Mouse (Mus musculus) hindbrain, embryonic 14.5 days (tissue): ENCODE measurements at regions not wholly inside any gene's neighbourhood (a gene's known extent, or its start where the extent isn't known, plus 50 kb on each side); places are given as distances from the start of the nearest gene placed in this dataset.

Experiments
- ATAC-seq: fragments of 200-750 bp; cut with Nextera tagmentation; 2 replicates; pipeline ENCODE4 v1.8.0; 2017; ENCODE audit warnings: moderate number of reproducible peaks, mild to moderate bottlenecking, moderate TSS enrichment, moderate library complexity; ENCODE audit not compliant: low FRiP score
- DNase-seq: peaks from one replicate; pipeline ENCODE4 v3.0.0-alpha.2; 2015; ENCODE audit warnings: low spot score
- H3K27ac ChIP-seq: fragments of 300-500 bp; sonication (generic); 2 replicates; pipeline ENCODE4 v1.5.1; 2014; ENCODE audit warnings: mild to moderate bottlenecking, moderate library complexity
- H3K27me3 ChIP-seq: fragments of 300-500 bp; sonication (generic); 2 replicates; pipeline ENCODE4 v1.6.1; 2014; ENCODE audit warnings: mild to moderate bottlenecking, low read length, mixed read lengths; ENCODE audit not compliant: control insufficient read depth, insufficient read depth
- H3K36me3 ChIP-seq: fragments of 300-500 bp; sonication (generic); replicated peaks from 2 replicates; pipeline ENCODE4 v1.6.1; 2014; ENCODE audit not compliant: control insufficient read depth, insufficient read depth
- H3K4me1 ChIP-seq: fragments of 300-500 bp; sonication (generic); replicated peaks from 2 replicates; pipeline ENCODE4 v1.6.1; 2014; ENCODE audit warnings: antibody characterized with exemption, low read length, mixed read lengths; ENCODE audit not compliant: control insufficient read depth, insufficient read depth
- H3K4me2 ChIP-seq: fragments of 300-500 bp; sonication (generic); replicated peaks from 2 replicates; pipeline ENCODE4 v1.6.1; 2014; ENCODE audit warnings: mild to moderate bottlenecking, moderate library complexity
- H3K4me3 ChIP-seq: fragments of 300-500 bp; sonication (generic); replicated peaks from 2 replicates; pipeline ENCODE4 v1.5.1; 2014; ENCODE audit warnings: mild to moderate bottlenecking, low read length
- H3K9ac ChIP-seq: fragments of 300-500 bp; sonication (generic); 2 replicates; pipeline ENCODE4 v1.6.1; 2014
- H3K9me3 ChIP-seq: fragments of 300-500 bp; sonication (generic); 2 replicates; pipeline ENCODE4 v1.6.1; 2016; ENCODE audit warnings: low read length; ENCODE audit not compliant: control insufficient read depth
- WGBS: fragments of 180-500 bp; shearing (Covaris S2); extraction: QIAGEN DNeasy Blood & Tissue Kit; methylation state at CpG from one replicate; pipeline ENCODE4 v1.1.7; 2014; 5-methylcytosine and 5-hydroxymethylcytosine counted together

DNA sequence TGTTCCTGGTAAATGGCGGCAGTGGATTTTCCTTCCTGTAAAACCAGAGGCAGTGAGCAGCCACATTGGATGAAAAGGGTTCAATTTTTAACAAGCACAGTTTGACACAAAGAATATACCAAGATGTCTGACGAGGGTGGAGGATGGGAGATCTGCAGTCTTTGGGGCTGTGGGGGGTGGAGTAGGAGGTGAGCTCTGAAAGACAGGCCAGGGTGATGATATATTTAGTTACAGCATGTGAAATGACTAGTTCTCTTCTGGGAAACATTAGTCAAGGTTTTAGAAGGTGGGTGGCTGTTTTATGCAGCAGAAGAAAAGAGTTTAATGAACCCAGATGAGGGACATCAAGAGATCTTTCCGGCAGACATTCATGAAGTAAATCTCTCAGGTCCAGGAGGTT is 170.0 kb upstream of the Rxfp2 start:
- no peak overlapping the region for H3K9ac ChIP-seq
- H3K27me3 ChIP-seq, result no peaks in the 10 kb centered on the region
- H3K9me3 ChIP-seq, result no peaks in the 10 kb centered on the region
- DNase-seq, result no peak
- H3K4me1 ChIP-seq, result peaks cover 4% of the 10 kb centered on the region; the same call in 1 of the 2 replicates
- WGBS, result 90% methylated on average over 3 of the region's 3 CpGs
- no peak overlapping the region for H3K4me2 ChIP-seq
- H3K27ac ChIP-seq, result no peak overlapping the region
- no peaks in the 10 kb centered on the region for H3K36me3 ChIP-seq
- no peak for ATAC-seq
- no peak overlapping the region for H3K4me3 ChIP-seq

DNA sequence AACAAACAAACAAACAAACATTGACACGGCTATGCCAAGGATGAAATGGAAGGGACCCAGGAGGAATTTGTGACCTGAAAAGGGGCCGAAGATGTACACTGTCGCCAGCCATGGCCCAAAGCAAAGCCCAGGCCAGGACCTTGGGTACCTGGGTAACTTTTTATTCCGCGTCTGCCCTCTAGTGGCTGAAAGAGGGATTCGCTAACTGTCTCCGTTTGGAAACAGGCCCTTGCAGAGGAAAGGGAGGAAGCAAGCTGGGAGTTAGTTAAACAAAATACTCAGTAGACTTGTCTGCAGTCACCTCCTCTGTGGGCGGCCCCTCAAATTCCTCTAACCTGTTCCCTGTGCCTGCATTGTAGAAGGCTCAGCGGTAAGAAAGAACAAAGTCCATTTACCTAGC is 167.5 kb upstream of the Rxfp2 start:
- H3K27ac ChIP-seq, result no peak overlapping the region
- no peak overlapping the region for H3K4me2 ChIP-seq
- H3K4me3 ChIP-seq, result no peak overlapping the region
- ATAC-seq, result no peak; the same call in 1 of the 2 replicates
- no peaks in the 10 kb centered on the region for H3K27me3 ChIP-seq
- H3K9ac ChIP-seq, result no peak overlapping the region
- peak; percentile 86 for DNase-seq
- H3K36me3 ChIP-seq, result no peaks in the 10 kb centered on the region
- WGBS, result 14% methylated on average over 9 of the region's 9 CpGs
- no peaks in the 10 kb centered on the region for H3K9me3 ChIP-seq
- no peaks in the 10 kb centered on the region for H3K4me1 ChIP-seq

DNA sequence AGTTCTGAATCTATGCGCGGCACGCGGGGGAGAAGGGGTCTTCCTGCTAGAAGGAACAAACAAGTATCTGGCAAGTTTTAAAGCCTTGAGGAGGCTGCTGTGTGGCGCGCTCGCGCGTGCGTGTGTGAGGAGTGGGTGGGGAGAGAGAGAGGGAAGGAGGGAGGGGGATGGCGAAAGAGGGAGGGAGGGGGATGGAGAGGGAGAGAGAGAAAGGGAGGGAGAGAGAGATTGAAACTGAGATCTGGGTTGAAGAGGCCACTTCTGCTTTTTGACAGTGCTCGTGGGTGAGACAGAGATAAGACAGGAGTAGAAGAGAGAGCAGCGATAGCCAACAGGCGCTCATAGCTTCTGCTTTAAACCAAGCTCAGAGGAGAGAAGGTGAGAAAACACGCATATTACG is 166.0 kb upstream of the Rxfp2 start:
- no peaks in the 10 kb centered on the region for H3K27me3 ChIP-seq
- 46% methylated on average over 16 of the region's 16 CpGs for WGBS
- H3K9me3 ChIP-seq, result no peaks in the 10 kb centered on the region
- H3K4me3 ChIP-seq, result no peak overlapping the region
- ATAC-seq (no peak), DNase-seq (no peak)
- no peaks in the 10 kb centered on the region for H3K36me3 ChIP-seq
- no peak overlapping the region for H3K9ac ChIP-seq
- H3K4me1 ChIP-seq, result no peaks in the 10 kb centered on the region
- H3K4me2 ChIP-seq, result no peak overlapping the region
- no peak overlapping the region for H3K27ac ChIP-seq

DNA sequence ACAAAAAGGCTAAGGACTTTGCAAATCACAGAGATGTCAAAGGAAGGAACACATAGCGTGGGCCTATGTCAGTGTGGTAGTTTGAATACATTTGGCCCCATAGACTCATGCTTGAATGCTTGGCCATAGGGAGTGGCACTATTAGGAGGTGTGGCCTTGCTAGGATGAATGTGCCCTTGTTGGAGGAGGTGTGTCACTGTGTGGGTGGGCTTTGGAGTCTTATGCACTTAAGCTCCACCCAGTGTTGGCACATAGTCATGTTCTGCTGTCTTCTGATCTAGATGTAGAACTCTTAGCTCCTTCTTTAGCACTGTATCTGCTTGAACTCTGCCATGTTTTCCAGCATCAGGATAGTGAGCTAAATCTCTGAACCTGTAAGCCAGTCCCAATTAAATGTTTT is 162.4 kb upstream of the Rxfp2 start:
- H3K27ac ChIP-seq, result no peak overlapping the region
- no peak overlapping the region for H3K9ac ChIP-seq
- H3K36me3 ChIP-seq, result no peaks in the 10 kb centered on the region
- ATAC-seq, result no peak
- H3K4me2 ChIP-seq, result no peak overlapping the region
- no peak for DNase-seq
- no peaks in the 10 kb centered on the region for H3K4me1 ChIP-seq
- H3K4me3 ChIP-seq, result no peak overlapping the region
- no peaks in the 10 kb centered on the region for H3K27me3 ChIP-seq
- no peaks in the 10 kb centered on the region for H3K9me3 ChIP-seq
- 93% methylated on average over 1 of the region's 1 CpGs for whole genome bisulfite sequencing

DNA sequence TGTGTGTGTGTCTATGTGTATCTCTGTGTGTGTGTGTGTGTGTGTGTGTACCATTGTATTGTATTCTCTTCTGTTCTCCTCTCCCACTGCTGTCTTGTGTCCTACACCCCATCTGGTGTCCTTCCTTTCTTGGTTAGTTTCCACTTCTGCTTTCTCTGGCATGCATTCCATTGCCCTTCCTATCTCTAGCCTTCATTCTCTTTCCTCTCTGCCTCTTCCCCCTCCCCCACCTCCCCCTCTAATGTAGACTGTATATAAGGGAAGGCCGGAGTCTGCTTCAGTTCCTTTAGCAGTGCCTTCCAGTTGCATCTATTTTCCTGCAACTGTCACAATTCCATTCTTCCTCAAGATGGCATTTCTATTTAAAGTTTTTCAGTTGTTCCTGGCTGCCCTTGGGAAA is 161.5 kb upstream of the Rxfp2 start:
- H3K36me3 ChIP-seq, result no peaks in the 10 kb centered on the region
- H3K4me3 ChIP-seq, result no peak overlapping the region
- no peak for ATAC-seq
- WGBS, result 43% methylated on average over 1 of the region's 1 CpGs
- no peak for DNase-seq
- no peaks in the 10 kb centered on the region for H3K4me1 ChIP-seq
- H3K27me3 ChIP-seq, result no peaks in the 10 kb centered on the region
- H3K4me2 ChIP-seq, result no peak overlapping the region
- H3K9me3 ChIP-seq, result no peaks in the 10 kb centered on the region
- no peak overlapping the region for H3K9ac ChIP-seq
- no peak overlapping the region for H3K27ac ChIP-seq

DNA sequence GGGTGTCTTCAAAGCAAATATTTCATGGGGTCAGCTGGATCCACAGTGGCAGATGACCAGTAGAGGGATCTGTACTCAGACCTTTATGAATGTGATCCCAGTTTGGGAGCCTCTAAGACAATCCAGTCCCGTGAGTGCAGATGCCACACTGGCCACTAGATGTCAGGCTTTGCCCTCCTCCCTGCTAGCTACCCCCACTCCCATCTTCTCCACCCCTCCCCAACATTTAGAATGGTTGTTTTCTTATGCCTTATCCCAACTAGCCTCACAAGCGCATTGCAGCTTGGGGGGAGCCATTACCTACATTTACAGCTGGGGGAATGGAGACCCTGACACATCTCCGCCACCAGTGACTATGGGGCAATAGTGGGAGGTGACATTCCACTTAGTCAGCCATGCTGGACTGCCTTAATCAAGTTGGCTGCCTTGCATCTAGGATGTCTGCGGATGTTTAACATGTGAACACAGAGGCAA is 156.9 kb upstream of the Rxfp2 start:
- DNase-seq (peak; percentile 66), ATAC-seq (0 out of 2 replicates have a peak, but pooled peaks have one; percentile 24)
- H3K27me3 ChIP-seq, result no peaks in the 10 kb centered on the region
- H3K9me3 ChIP-seq, result no peaks in the 10 kb centered on the region
- no peaks in the 10 kb centered on the region for H3K36me3 ChIP-seq
- H3K4me2 ChIP-seq, result no peak overlapping the region
- WGBS, result 47% methylated on average over 4 of the region's 4 CpGs
- H3K4me3 ChIP-seq, result no peak overlapping the region
- H3K27ac ChIP-seq, result no peak overlapping the region
- H3K9ac ChIP-seq, result no peak overlapping the region
- no peaks in the 10 kb centered on the region for H3K4me1 ChIP-seq

DNA sequence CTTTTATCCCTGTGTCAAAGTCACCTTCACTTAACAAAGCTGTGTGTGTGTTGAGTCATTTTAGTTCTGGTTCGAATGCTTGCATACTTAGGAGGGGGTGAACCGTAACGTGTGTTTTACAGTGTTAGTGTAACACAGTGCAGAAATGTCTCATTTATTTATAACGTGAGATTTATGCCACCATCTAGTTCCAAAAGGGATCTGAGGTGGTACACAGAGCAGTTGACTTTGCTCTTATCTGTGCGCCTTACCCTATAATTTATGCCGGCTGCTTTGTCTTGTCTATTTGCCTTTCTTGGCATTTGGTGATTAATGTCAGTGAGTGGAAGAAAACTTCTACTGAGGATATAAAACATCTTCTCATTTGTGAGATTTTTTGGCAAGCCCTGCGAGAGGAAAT is 150.5 kb upstream of the Rxfp2 start:
- Histone ChIP-seq H3K36me3 (no peaks in the 10 kb centered on the region), H3K4me3 (no peak overlapping the region), H3K4me1 (no peaks in the 10 kb centered on the region), H3K9me3 (no peaks in the 10 kb centered on the region), H3K27me3 (no peaks in the 10 kb centered on the region), H3K27ac (no peak overlapping the region), H3K9ac (no peak overlapping the region), H3K4me2 (no peak overlapping the region)
- no peak for ATAC-seq
- WGBS, result 73% methylated on average over 7 of the region's 7 CpGs
- no peak for DNase-seq

DNA sequence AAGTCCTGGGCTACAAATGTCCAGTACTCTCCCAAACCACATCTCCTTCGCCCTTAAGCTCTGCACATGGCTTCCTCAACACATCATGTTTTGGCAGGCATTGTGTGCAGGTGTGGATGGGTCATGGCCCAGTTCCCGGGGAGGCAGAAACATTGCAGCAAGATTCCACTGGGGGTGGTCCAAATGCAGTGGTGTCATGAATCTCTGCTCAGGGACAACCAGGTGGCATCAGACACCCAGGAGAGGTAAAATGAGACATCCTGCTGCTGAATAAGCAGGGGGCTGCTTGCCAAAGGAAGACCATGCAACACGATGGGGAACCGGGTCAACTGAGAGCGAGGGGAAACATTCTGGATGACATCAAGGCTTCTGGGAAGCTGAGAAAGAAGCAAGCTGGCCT is 149.0 kb upstream of the Rxfp2 start:
- Histone ChIP-seq H3K4me3 (no peak overlapping the region), H3K27ac (no peak overlapping the region), H3K27me3 (no peaks in the 10 kb centered on the region), H3K4me2 (no peak overlapping the region), H3K36me3 (no peaks in the 10 kb centered on the region), H3K9ac (no peak overlapping the region), H3K9me3 (no peaks in the 10 kb centered on the region), H3K4me1 (no peaks in the 10 kb centered on the region)
- 89% methylated on average over 5 of the region's 5 CpGs for WGBS
- ATAC-seq, result no peak
- DNase-seq, result no peak

DNA sequence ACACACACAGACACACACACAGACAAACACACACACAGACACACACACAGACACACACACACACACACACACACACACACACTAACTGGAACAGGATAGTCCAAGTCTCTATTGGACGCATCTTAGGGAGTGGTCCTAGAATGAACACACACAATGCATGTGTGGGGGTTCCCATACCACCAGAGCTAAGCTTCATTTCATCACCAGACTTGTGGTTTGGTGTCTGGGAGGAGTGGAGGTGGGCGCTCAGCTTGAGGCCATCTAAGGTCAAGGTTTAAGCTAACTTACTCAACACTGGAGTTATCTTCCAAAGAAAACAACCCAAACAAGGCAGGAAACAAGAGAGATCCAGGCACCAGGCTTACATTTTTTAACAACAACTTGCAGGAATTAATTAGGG is 147.9 kb upstream of the Rxfp2 start:
- Histone ChIP-seq H3K9ac (no peak overlapping the region), H3K4me2 (no peak overlapping the region), H3K36me3 (no peaks in the 10 kb centered on the region), H3K9me3 (no peaks in the 10 kb centered on the region), H3K4me1 (no peaks in the 10 kb centered on the region), H3K4me3 (no peak overlapping the region), H3K27ac (no peak overlapping the region), H3K27me3 (no peaks in the 10 kb centered on the region)
- ATAC-seq, result no peak
- DNase-seq, result no peak
- WGBS, result 96% methylated on average over 2 of the region's 2 CpGs

DNA sequence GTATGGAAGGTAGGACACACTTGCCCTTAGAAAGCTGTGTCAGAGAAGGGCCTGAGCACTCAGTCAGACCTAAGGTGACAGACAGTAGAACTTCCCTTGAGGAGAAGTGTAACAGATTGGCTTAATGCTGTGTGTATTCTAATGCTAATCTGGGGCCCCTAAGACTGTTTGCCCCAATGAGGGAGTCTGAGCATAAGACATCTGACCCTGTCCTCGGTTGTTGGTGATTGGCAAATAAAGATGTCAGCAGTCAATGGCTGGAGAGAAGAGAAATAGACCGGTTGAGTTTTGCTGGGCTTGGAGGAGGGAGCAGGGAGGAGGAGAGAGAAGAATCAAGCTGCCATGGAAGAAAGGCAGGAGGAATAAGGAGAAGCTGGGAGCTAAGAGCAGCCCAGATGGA is 147.0 kb upstream of the Rxfp2 start:
- no peak overlapping the region for H3K4me3 ChIP-seq
- no peaks in the 10 kb centered on the region for H3K9me3 ChIP-seq
- WGBS, result 6% methylated on average over 2 of the region's 2 CpGs
- ATAC-seq (no peak), DNase-seq (no peak)
- H3K36me3 ChIP-seq, result no peaks in the 10 kb centered on the region
- no peaks in the 10 kb centered on the region for H3K4me1 ChIP-seq
- no peaks in the 10 kb centered on the region for H3K27me3 ChIP-seq
- H3K9ac ChIP-seq, result no peak overlapping the region
- H3K4me2 ChIP-seq, result no peak overlapping the region
- no peak overlapping the region for H3K27ac ChIP-seq
